Mouse (Mus musculus) stomach, embryonic 15.5 days (tissue): Measurements from ENCODE around the gene Snd1. TPM values are rescaled to one million over a fixed set of nuclear protein-coding genes. Genes with fewer than 3 reads are reported as not detected.
A peak's percentile ranks its signal among the peaks of the same experiment; 100 is the strongest.

Experiments
- ATAC-seq: fragments of 200-750 bp; cut with Nextera tagmentation; 2 replicates; pipeline ENCODE4 v1.8.0; 2017; ENCODE audit warnings: low read depth, moderate number of reproducible peaks, moderate TSS enrichment; ENCODE audit not compliant: insufficient read depth, low FRiP score
- H3K27ac ChIP-seq: fragments of 300-500 bp; sonication (generic); 2 replicates; pipeline ENCODE4 v1.5.1; 2015; ENCODE audit warnings: mild to moderate bottlenecking, inconsistent platforms
- H3K27me3 ChIP-seq: fragments of 300-500 bp; sonication (generic); replicated peaks from 2 replicates; pipeline ENCODE4 v1.6.1; 2015; ENCODE audit warnings: inconsistent platforms
- H3K36me3 ChIP-seq: fragments of 300-500 bp; sonication (generic); 2 replicates; pipeline ENCODE4 v1.6.1; 2015; ENCODE audit warnings: inconsistent platforms
- H3K4me1 ChIP-seq: fragments of 300-500 bp; sonication (generic); 2 replicates; pipeline ENCODE4 v1.6.1; 2015; ENCODE audit warnings: inconsistent platforms
- H3K4me2 ChIP-seq: fragments of 300-500 bp; sonication (generic); 2 replicates; pipeline ENCODE4 v1.6.1; 2015; ENCODE audit warnings: mild to moderate bottlenecking, inconsistent platforms
- H3K4me3 ChIP-seq: fragments of 300-500 bp; sonication (generic); replicated peaks from 2 replicates; pipeline ENCODE4 v1.5.1; 2015; ENCODE audit warnings: inconsistent platforms
- H3K9ac ChIP-seq: fragments of 300-500 bp; sonication (generic); 2 replicates; pipeline ENCODE4 v1.6.1; 2015; ENCODE audit warnings: inconsistent platforms
- H3K9me3 ChIP-seq: fragments of 300-500 bp; sonication (generic); 2 replicates; pipeline ENCODE4 v1.6.1; 2016; ENCODE audit warnings: inconsistent platforms
- WGBS: fragments of 180-500 bp; shearing (Covaris S2); methylation state at CpG from one replicate; pipeline ENCODE4 v1.1.7; 2015; 5-methylcytosine and 5-hydroxymethylcytosine counted together
- polyA plus RNA-seq: library from polyadenylated mRNA; unstranded; fragments of >200 nt; fragmentation: Nextera tagmentation; extraction: Ambion mirVana; gene quantifications from 2 replicates; pipeline ENCODE4 v1.2.1, GENCODE M21; 2015

Gene Snd1
- polyA plus RNA-seq, 1 experiment from 2014 or later = 128 TPM

DNA sequence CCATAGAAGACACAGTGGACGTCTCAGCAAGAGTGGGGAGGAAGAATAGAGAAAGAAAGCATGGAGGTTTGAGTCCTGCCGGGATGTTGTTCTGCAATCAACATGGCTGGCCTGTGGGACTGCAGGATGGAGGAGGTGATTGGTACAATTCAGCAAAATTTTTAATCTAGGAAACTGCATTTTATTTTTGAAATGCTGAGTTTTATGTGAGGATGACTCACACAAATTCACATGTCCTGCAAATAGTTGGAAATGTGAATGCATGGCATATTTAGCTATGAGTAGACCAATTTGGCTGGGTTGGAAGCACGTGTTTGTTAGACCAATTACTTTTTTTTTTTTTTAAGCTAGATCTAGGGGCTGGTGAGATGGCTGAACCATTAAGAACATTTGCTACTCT lies 222.3 kb downstream of the Snd1 start:
- Histone ChIP-seq H3K27me3 (no peaks in the 10 kb centered on the region), H3K4me3 (no peak overlapping the region), H3K4me2 (no peak overlapping the region), H3K27ac (no peak overlapping the region), H3K9me3 (no peaks in the 10 kb centered on the region), H3K4me1 (no peaks in the 10 kb centered on the region), H3K9ac (no peak overlapping the region), H3K36me3 (0 out of 2 replicates have a peak, but pooled peaks cover 6% of the 10 kb centered on the region)
- ATAC-seq = no peak
- WGBS = 86% methylated on average over 3 of the region's 3 CpGs

DNA sequence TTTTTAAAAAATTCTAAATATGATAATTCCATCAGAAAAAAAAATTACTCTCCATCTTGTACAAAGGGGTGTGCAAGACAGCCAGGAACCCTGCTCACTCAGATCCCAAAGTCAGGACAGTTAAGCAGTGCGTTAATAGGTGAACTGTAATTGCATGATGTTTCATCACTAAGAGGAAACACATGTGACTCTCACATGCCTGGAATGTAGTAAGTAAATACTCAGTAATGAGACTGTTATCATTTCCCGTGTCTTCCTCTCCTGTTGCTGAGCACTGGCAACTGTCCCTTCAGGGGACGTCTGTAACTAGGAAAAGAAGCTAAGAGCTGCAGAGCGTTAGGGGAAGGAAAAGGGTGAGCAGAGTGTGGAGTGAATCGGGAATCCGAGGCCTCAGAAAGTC lies 229.7 kb downstream of the Snd1 start:
- Histone ChIP-seq H3K27ac (no peak overlapping the region), H3K4me2 (no peak overlapping the region), H3K36me3 (no peaks in the 10 kb centered on the region), H3K27me3 (no peaks in the 10 kb centered on the region), H3K9ac (no peak overlapping the region), H3K4me1 (peaks cover 16% of the 10 kb centered on the region), H3K9me3 (no peaks in the 10 kb centered on the region), H3K4me3 (no peak overlapping the region)
- ATAC-seq = no peak
- 31% methylated on average over 6 of the region's 6 CpGs for WGBS

DNA sequence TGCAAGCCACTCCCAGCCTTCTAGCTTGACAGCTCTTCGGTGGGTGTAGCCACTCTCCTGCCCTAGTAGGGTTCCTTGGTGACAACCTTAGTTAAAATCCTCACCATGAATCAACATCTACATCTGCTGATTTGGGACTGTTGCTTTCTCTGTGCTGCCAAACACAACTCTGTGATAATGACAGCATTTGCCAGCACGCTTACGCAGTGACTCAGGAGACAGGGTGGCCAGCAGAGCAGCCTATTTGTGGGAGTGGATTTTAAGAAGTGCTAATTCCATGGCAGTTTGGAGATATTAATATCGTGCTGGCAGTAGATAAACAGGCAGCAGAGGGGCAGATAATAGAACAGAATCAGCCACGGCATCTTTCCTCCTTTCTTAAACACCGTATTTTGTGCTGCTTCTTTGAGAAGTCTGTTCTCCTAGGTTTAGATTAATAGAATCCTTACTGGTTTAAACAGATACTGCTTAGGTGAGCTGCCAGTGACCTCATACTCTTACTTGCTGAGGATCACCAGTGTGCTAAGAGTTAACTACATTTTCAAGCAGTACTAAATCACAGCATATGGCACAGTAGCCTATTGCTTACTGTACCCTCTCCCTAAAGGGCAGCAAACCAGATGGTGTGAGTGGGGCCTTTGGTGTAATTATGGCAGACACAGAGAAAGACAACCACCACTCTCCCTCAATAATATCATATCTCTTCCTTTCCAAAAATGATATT lies 230.6 kb downstream of the Snd1 start:
- no peak overlapping the region for H3K4me3 ChIP-seq
- H3K4me2 ChIP-seq = no peak overlapping the region
- peak; percentile 20; the same call in 1 of the 2 replicates for ATAC-seq
- H3K9ac ChIP-seq = no peak overlapping the region
- H3K27ac ChIP-seq = no peak overlapping the region
- H3K4me1 ChIP-seq = peaks cover 16% of the 10 kb centered on the region
- H3K27me3 ChIP-seq = no peaks in the 10 kb centered on the region
- no peaks in the 10 kb centered on the region for H3K36me3 ChIP-seq
- 59% methylated on average over 6 of the region's 6 CpGs for WGBS
- H3K9me3 ChIP-seq = no peaks in the 10 kb centered on the region

DNA sequence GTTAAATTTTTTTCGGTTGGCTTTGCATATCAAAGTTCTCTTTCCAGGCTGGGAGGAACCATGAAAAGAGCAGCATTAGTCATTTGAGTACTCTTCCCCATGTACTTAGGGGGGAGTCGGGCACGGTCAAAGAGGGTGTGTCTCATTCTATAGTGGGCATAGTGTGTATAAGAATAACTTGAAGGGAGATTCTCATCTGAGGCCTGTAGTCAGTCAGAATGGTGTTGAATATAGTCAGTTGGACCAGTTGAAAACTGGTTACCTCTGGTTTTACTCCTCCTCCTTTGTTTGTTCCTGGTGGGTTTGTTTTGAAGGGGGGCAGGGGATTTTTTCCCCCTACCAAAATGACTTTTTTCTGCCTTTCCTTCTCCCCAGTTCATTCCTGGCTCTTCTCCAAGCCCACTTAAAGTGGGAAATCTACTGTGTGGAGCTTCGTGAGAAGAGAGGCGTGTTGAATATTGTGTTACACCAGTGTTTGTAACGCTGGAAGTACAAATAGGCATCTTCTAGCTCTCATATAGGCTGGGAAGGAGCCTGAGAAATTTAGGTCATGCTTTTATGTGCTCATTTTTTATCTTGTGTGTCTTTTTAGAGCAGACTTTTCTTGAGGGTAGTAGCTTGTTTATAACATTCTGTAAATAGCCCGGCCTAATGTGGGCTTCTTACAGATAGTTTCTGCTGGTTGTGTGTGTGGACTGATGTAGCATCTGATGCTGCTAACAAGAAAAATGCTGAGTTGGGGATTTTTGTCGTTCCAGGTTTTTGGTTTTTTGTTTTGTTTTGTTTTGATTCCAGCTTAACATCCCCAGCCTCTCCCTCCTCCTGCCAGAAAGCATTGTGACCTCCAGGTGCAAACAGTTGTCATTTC lies 231.4 kb downstream of the Snd1 start:
- Histone ChIP-seq H3K4me3 (no peak overlapping the region), H3K36me3 (no peaks in the 10 kb centered on the region), H3K4me1 (peaks cover 16% of the 10 kb centered on the region), H3K4me2 (no peak overlapping the region), H3K27me3 (no peaks in the 10 kb centered on the region), H3K9me3 (no peaks in the 10 kb centered on the region), H3K27ac (peak overlapping the region; percentile 26; the same call in 1 of the 2 replicates), H3K9ac (no peak overlapping the region)
- ATAC-seq = no peak
- 44% methylated on average over 8 of the region's 8 CpGs for WGBS

DNA sequence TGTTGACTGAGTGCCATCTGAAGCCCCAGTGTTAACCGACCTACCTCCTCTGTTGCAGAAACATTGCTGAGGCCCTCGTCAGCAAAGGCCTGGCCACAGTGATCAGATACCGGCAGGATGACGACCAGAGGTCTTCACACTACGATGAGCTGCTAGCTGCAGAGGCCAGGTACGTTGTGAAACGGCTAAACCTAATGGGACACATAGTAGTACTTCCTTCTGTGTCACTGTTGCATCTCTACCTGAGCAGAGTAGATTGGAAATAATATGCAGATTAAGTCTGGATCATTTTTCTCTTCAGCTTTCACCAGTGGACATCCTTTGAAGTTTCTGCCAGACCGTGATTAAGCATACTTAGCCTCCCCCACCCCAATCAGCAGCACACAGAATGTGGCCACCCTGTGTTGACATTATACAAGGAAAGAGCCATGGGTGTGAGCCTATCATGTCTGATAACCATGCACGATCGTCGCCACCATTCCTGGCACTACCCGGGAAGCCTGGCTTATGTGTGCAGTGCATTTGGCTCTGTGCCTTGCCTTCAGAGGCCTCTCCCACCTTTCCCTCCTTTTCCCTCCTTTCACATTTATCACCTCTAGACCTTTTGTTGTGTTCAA lies 232.1 kb downstream of the Snd1 start:
- Histone ChIP-seq H3K27me3 (no peaks in the 10 kb centered on the region), H3K9me3 (no peaks in the 10 kb centered on the region), H3K4me1 (peaks cover 16% of the 10 kb centered on the region), H3K36me3 (no peaks in the 10 kb centered on the region), H3K4me3 (no peak overlapping the region), H3K9ac (no peak overlapping the region), H3K4me2 (no peak overlapping the region), H3K27ac (peak overlapping the region; percentile 26; the same call in 1 of the 2 replicates)
- ATAC-seq = peak; percentile 86; the same call in 1 of the 2 replicates
- 36% methylated on average over 12 of the region's 12 CpGs for WGBS

DNA sequence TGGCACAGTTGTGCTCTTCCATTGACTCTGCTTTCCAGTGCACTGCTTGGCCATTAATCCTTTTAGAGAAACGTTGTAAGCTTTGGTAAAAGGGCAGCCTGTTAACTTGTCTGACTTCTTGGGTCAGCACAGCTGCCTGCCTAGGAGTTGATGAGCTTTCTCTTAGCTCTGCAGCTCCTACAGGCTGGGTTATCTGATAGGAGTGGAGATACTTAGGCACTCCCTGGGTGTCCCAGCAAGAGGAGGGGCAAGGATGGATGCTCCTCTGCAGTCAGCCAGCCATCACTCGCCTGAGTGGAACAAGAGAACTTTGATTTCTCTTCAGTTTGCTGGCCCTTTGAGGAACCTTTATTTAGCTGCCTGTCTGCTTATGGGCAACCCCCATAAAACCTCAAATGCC lies 235.1 kb downstream of the Snd1 start:
- 0 out of 2 replicates have a peak, but pooled peaks cover 3% of the 10 kb centered on the region for H3K36me3 ChIP-seq
- no peak overlapping the region for H3K4me3 ChIP-seq
- H3K27ac ChIP-seq = no peak overlapping the region
- H3K4me1 ChIP-seq = peaks cover 16% of the 10 kb centered on the region
- no peak overlapping the region for H3K4me2 ChIP-seq
- H3K9ac ChIP-seq = no peak overlapping the region
- no peaks in the 10 kb centered on the region for H3K9me3 ChIP-seq
- WGBS = 30% methylated on average over 2 of the region's 2 CpGs
- ATAC-seq = no peak
- no peaks in the 10 kb centered on the region for H3K27me3 ChIP-seq

DNA sequence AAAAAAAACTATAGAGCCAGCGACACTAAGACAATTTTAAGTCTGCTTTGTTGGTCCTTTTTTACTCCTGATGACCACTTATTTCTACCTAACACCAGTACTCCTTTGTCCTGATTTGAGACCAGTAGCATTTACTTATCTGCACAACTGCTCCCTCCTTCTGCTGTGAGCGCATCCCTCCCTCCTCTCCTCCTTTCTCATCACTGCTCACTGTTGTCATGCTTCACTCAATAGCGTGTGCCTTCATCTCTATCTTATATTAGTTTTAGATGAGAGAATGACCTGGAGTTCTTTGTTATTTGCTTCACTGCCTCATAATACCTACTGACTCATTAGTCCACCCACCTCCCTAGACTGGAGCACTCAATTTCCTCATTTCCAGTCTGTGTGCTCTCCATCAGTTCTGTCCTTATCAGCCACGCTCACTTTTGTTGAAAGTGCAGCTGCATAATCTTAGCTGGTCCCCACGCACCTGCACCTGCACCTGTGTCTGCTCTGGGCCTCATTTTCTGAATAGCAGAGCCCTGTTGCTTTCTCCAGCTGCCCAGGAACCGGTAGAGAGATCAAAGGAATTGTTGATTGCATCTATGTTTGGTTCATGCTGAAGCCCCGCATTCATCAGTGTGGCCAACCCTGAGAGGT lies 242.4 kb downstream of the Snd1 start:
- Histone ChIP-seq H3K4me2 (no peak overlapping the region), H3K4me1 (no peaks in the 10 kb centered on the region), H3K27me3 (no peaks in the 10 kb centered on the region), H3K9ac (no peak overlapping the region), H3K36me3 (0 out of 2 replicates have a peak, but pooled peaks cover 3% of the 10 kb centered on the region), H3K27ac (no peak overlapping the region), H3K9me3 (no peaks in the 10 kb centered on the region), H3K4me3 (no peak overlapping the region)
- 42% methylated on average over 7 of the region's 7 CpGs for WGBS
- ATAC-seq = peak; percentile 92

DNA sequence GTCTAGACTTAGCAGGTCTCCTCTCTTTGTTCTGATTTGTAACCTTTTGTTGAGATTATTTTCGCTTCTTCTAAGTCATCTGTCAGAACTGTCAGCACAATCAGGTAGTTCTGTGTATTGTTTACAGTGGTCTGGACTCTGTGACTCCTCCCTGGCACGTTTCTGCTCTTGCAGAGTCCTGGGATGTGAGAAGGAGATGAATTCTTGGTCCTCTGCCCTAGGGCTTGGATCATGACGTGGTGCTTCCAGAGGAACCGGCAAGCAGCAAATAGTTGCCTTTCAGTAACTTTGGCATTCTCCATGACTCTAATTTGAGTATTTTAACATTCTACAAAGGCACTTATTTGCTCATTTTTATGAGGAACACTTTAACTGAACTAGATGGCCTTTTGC lies 242.9 kb downstream of the Snd1 start:
- WGBS = 24% methylated on average over 4 of the region's 4 CpGs
- H3K27ac ChIP-seq = no peak overlapping the region
- H3K9me3 ChIP-seq = no peaks in the 10 kb centered on the region
- no peaks in the 10 kb centered on the region for H3K4me1 ChIP-seq
- H3K9ac ChIP-seq = no peak overlapping the region
- H3K27me3 ChIP-seq = no peaks in the 10 kb centered on the region
- ATAC-seq = peak; percentile 40; the same call in 1 of the 2 replicates
- 0 out of 2 replicates have a peak, but pooled peaks cover 3% of the 10 kb centered on the region for H3K36me3 ChIP-seq
- no peak overlapping the region for H3K4me2 ChIP-seq
- H3K4me3 ChIP-seq = no peak overlapping the region

DNA sequence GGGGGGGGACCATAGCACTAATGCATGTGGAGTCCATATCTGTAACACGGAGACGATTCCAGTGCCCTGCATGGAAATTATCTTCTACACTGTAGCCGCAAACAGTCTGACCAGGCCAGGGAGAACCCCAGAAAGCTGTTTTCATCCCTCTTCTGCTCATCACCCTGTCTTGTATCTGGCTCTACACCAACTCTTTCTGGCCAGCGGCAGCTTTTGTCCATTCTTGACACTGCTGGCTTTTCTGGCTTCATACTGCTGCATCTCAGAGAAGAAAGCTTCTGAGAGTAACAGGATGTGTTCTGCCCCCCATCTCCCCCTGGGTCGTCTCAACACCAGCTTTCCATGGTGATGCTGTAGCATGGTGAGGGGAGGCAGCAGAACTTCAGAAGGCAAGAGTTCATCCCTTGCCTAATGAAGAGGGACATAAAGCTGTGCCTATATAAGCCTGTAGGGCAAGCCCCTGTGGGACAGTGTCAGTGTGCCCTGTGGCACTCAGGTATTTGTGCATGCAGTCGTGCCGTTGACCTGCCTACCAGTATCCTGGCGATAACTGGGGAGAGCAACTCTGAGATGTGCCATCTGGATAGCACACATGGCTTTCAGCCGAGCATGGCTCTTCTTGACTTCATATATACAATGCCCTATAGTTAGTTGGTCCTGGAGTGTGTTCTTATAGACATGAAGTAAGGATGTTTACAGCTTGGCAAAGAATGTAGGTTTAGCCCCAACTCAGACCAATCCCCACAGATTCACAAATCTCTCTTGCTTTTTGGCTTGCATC lies 245.6 kb downstream of the Snd1 start:
- ATAC-seq = no peak; the same call in 1 of the 2 replicates
- Histone ChIP-seq H3K27ac (no peak overlapping the region), H3K4me2 (no peak overlapping the region), H3K9me3 (no peaks in the 10 kb centered on the region), H3K4me3 (no peak overlapping the region), H3K4me1 (no peaks in the 10 kb centered on the region), H3K27me3 (no peaks in the 10 kb centered on the region), H3K36me3 (no peaks in the 10 kb centered on the region), H3K9ac (no peak overlapping the region)
- WGBS = 78% methylated on average over 9 of the region's 9 CpGs

DNA sequence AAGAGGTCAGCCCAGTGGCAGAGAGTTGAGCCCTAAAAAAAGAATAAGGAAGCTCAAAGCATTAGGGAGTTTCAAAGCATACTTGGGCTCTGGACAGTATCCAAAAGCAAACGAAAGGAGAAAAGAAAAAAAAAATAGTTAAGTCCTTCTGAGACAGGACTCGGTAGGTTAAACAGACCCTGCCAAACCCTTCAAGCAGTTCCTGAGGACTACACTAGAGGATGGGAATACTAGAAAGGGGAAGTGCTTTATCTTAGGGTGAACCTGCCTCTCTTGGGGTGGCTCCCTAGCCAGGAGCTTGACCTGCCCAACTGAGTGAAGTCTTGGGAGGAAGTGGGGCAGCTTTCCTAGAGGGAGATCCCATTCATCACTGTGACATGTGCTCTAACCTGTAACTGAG lies 248.1 kb downstream of the Snd1 start:
- H3K4me3 ChIP-seq = no peak overlapping the region
- 13% methylated on average over 2 of the region's 2 CpGs for WGBS

DNA sequence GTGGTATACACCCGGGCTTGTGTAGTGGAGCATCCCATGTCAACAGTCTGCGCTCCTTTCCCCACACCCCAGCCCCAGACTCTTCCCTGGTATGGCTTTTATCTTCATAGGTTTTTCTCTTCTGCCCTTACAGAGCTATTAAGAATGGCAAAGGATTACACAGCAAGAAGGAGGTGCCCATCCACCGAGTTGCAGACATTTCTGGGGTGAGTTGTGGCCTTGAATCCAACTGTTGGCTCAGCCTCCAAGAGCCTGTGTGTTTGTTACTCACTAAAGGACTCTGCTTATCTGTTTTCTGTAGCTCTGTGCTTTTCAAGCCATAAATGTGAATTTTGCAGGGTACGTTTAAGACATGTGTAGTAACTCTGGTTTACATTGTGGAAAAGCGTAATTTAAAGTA lies 249.8 kb downstream of the Snd1 start:
- no peak overlapping the region for H3K27ac ChIP-seq
- no peak overlapping the region for H3K4me2 ChIP-seq
- H3K36me3 ChIP-seq = no peaks in the 10 kb centered on the region
- H3K9ac ChIP-seq = no peak overlapping the region
- no peak overlapping the region for H3K4me3 ChIP-seq
- H3K4me1 ChIP-seq = no peaks in the 10 kb centered on the region
- no peak for ATAC-seq
- H3K27me3 ChIP-seq = no peaks in the 10 kb centered on the region
- 90% methylated on average over 5 of the region's 5 CpGs for WGBS
- H3K9me3 ChIP-seq = no peaks in the 10 kb centered on the region

More for the DNA sequence above, 248.1 kb downstream of the Snd1 start:
- Histone ChIP-seq H3K27me3 (no peaks in the 10 kb centered on the region), H3K9ac (no peak overlapping the region), H3K27ac (no peak overlapping the region), H3K9me3 (no peaks in the 10 kb centered on the region), H3K4me2 (no peak overlapping the region), H3K4me1 (no peaks in the 10 kb centered on the region), H3K36me3 (no peaks in the 10 kb centered on the region)
- ATAC-seq = no peak; the same call in 1 of the 2 replicates
